Mouse (Mus musculus) R1 (cell line): ENCODE results near the gene Il34.

Experiments
- DNase-seq: peaks from one replicate; pipeline ENCODE4 v3.0.0-alpha.2; 2018; ENCODE audit warnings: low read depth, low spot score

Il34 gene

GRCm38 (mm10) chr8:110811116-110811515 lies 5.4 kb upstream of the Il34 start:
- no peak for DNase-seq

GRCm38 (mm10) chr8:110810481-110811065 lies 4.8 kb upstream of the Il34 start:
- no peak for DNase-seq

- DNase-seq: no peak
Measured at GRCm38 (mm10) chr8:110809831-110810230, 4.1 kb upstream of the Il34 start.

- peak; percentile 93 for DNase-seq
Measured at GRCm38 (mm10) chr8:110808495-110809472, 3.1 kb upstream of the Il34 start.

GRCm38 (mm10) chr8:110806146-110806545 lies 422 bp upstream of the Il34 start:
- no peak for DNase-seq

GRCm38 (mm10) chr8:110804825-110805514 lies 754 bp downstream of the Il34 start:
- no peak for DNase-seq

GRCm38 (mm10) chr8:110803856-110804255 lies 1.9 kb downstream of the Il34 start:
- no peak for DNase-seq

GRCm38 (mm10) chr8:110802988-110803387 lies 2.7 kb downstream of the Il34 start:
- DNase-seq: no peak

GRCm38 (mm10) chr8:110797086-110797485 lies 8.6 kb downstream of the Il34 start:
- DNase-seq: no peak

- DNase-seq: no peak
Measured at GRCm38 (mm10) chr8:110794363-110794965, 11.3 kb downstream of the Il34 start.

- DNase-seq: no peak
Measured at GRCm38 (mm10) chr8:110793936-110794335, 11.8 kb downstream of the Il34 start.

GRCm38 (mm10) chr8:110793511-110793910 lies 12.2 kb downstream of the Il34 start:
- no peak for DNase-seq

- DNase-seq: no peak
Measured at GRCm38 (mm10) chr8:110792574-110793200, 13.0 kb downstream of the Il34 start.

GRCm38 (mm10) chr8:110791164-110791563 lies 14.6 kb downstream of the Il34 start:
- DNase-seq: no peak

GRCm38 (mm10) chr8:110790270-110790669 lies 15.5 kb downstream of the Il34 start:
- no peak for DNase-seq

GRCm38 (mm10) chr8:110789571-110789970 lies 16.2 kb downstream of the Il34 start:
- no peak for DNase-seq

- DNase-seq: peak; percentile 68
Measured at GRCm38 (mm10) chr8:110788981-110789380, 16.7 kb downstream of the Il34 start.

- no peak for DNase-seq
Measured at GRCm38 (mm10) chr8:110787411-110787954, 18.2 kb downstream of the Il34 start.

GRCm38 (mm10) chr8:110786934-110787333 lies 18.8 kb downstream of the Il34 start:
- no peak for DNase-seq

- DNase-seq: peak; percentile 78
Measured at GRCm38 (mm10) chr8:110786501-110786900, 19.2 kb downstream of the Il34 start.

- DNase-seq: no peak
Measured at GRCm38 (mm10) chr8:110785366-110785765, 20.4 kb downstream of the Il34 start.
